Mouse (Mus musculus) spleen, postnatal 4 days (tissue): ENCODE measurements around the gene Tpm1.
A peak's percentile ranks its signal among the peaks of the same experiment; 100 is the strongest.

ENCODE experiments used
- DNase-seq, 2 experiments: peaks; one replicate each; pipeline ENCODE4 v3.0.0; 2022; ENCODE audit warnings: low spot score in 2 of 2

The Tpm1 gene

GRCm38 (mm10) chr9:67026890-67027289 lies 22.3 kb downstream of the Tpm1 start:
- DNase-seq: no peak

GRCm38 (mm10) chr9:67026061-67026460 lies 23.1 kb downstream of the Tpm1 start:
- DNase-seq: no peak

- peak; percentile 76 to 81 for DNase-seq
Observed at GRCm38 (mm10) chr9:67024889-67025692, 24.1 kb downstream of the Tpm1 start.

- DNase-seq: no peak
Observed at GRCm38 (mm10) chr9:67023371-67023770, 25.8 kb downstream of the Tpm1 start.

GRCm38 (mm10) chr9:67020063-67020462 lies 29.1 kb downstream of the Tpm1 start:
- DNase-seq: peak in 1 of 2 experiments; percentile 42

GRCm38 (mm10) chr9:67013501-67013900 lies 35.7 kb downstream of the Tpm1 start:
- no peak for DNase-seq

- no peak for DNase-seq
Observed at GRCm38 (mm10) chr9:67012470-67012869, 36.7 kb downstream of the Tpm1 start.

- no peak for DNase-seq
Observed at GRCm38 (mm10) chr9:67011483-67011882, 37.7 kb downstream of the Tpm1 start.

GRCm38 (mm10) chr9:67008781-67009180 lies 40.4 kb downstream of the Tpm1 start:
- no peak for DNase-seq

- no peak for DNase-seq
Observed at GRCm38 (mm10) chr9:67006376-67006775, 42.8 kb downstream of the Tpm1 start.

GRCm38 (mm10) chr9:67005161-67005742 lies 44.0 kb downstream of the Tpm1 start:
- no peak for DNase-seq

- DNase-seq: no peak
Observed at GRCm38 (mm10) chr9:67003656-67004055, 45.5 kb downstream of the Tpm1 start.

GRCm38 (mm10) chr9:67003156-67003555 lies 46.0 kb downstream of the Tpm1 start:
- DNase-seq: no peak

GRCm38 (mm10) chr9:67001506-67001905 lies 47.7 kb downstream of the Tpm1 start:
- DNase-seq: no peak

GRCm38 (mm10) chr9:67001050-67001449 lies 48.2 kb downstream of the Tpm1 start:
- DNase-seq: peak; percentile 80 to 90

- DNase-seq: no peak
Observed at GRCm38 (mm10) chr9:66999698-67000097, 49.5 kb downstream of the Tpm1 start.

- DNase-seq: no peak
Observed at GRCm38 (mm10) chr9:66991750-66992410, 57.3 kb downstream of the Tpm1 start.

- peak in 1 of 2 experiments; percentile 45 for DNase-seq
Observed at GRCm38 (mm10) chr9:66991021-66991749, 58.0 kb downstream of the Tpm1 start.

- DNase-seq: no peak
Observed at GRCm38 (mm10) chr9:66990046-66990445, 59.2 kb downstream of the Tpm1 start.

GRCm38 (mm10) chr9:66989581-66989980 lies 59.6 kb downstream of the Tpm1 start:
- DNase-seq: no peak

GRCm38 (mm10) chr9:66988888-66989414 lies 60.3 kb downstream of the Tpm1 start:
- DNase-seq: peak in 1 of 2 experiments; percentile 62
